Mouse (Mus musculus): Measurements from ENCODE around the gene Scgb1a1. TPM values are rescaled to one million over a fixed set of nuclear protein-coding genes. Genes with fewer than 3 reads are reported as not detected.

Gene Scgb1a1
- polyA plus RNA-seq, 1 experiment from 2014 or later, result not detected

- H3K27me3 ChIP-seq, result no peaks in the 10 kb centered on the region
- 89% methylated on average over 3 of the region's 3 CpGs for WGBS
- H3K9ac ChIP-seq (replicated peaks), result no peak overlapping the region
- no peaks in the 10 kb centered on the region for H3K36me3 ChIP-seq
- H3K9me3 ChIP-seq, result no peaks in the 10 kb centered on the region
- no peak for ATAC-seq (ENCODE audit: insufficient number of reproducible peaks, insufficient read depth, low FRiP score, low TSS enrichment, low read depth)
- no peak overlapping the region for H3K4me2 ChIP-seq
- H3K4me1 ChIP-seq (replicated peaks), result no peaks in the 10 kb centered on the region
- no peak overlapping the region for H3K27ac ChIP-seq
- no peak overlapping the region for H3K4me3 ChIP-seq (replicated peaks)
Measured at GRCm38 (mm10) chr19:9076035-9076434, 11.7 kb downstream of the Scgb1a1 start.

GRCm38 (mm10) chr19:9075558-9075957, 12.2 kb downstream of the Scgb1a1 start:
- Histone ChIP-seq H3K27me3 (no peaks in the 10 kb centered on the region), H3K9me3 (no peaks in the 10 kb centered on the region), H3K27ac (no peak overlapping the region), H3K36me3 (no peaks in the 10 kb centered on the region), H3K4me3 (replicated peaks) (no peak overlapping the region), H3K4me1 (replicated peaks) (no peaks in the 10 kb centered on the region), H3K9ac (replicated peaks) (no peak overlapping the region), H3K4me2 (no peak overlapping the region)
- ATAC-seq (ENCODE audit: insufficient number of reproducible peaks, insufficient read depth, low FRiP score, low TSS enrichment, low read depth), result no peak
- WGBS, result 75% methylated on average over 2 of the region's 2 CpGs

GRCm38 (mm10) chr19:9074424-9074823, 13.3 kb downstream of the Scgb1a1 start:
- no peaks in the 10 kb centered on the region for H3K27me3 ChIP-seq
- no peaks in the 10 kb centered on the region for H3K4me1 ChIP-seq (replicated peaks)
- no peak overlapping the region for H3K4me2 ChIP-seq
- H3K9ac ChIP-seq (replicated peaks), result no peak overlapping the region
- H3K4me3 ChIP-seq (replicated peaks), result no peak overlapping the region
- 67% methylated on average over 4 of the region's 4 CpGs for WGBS
- H3K9me3 ChIP-seq, result no peaks in the 10 kb centered on the region
- no peaks in the 10 kb centered on the region for H3K36me3 ChIP-seq
- no peak for ATAC-seq (ENCODE audit: insufficient number of reproducible peaks, insufficient read depth, low FRiP score, low TSS enrichment, low read depth)
- no peak overlapping the region for H3K27ac ChIP-seq

- H3K4me3 ChIP-seq (replicated peaks), result no peak overlapping the region
- no peaks in the 10 kb centered on the region for H3K9me3 ChIP-seq
- no peak overlapping the region for H3K27ac ChIP-seq
- H3K36me3 ChIP-seq, result no peaks in the 10 kb centered on the region
- no peak overlapping the region for H3K9ac ChIP-seq (replicated peaks)
- ATAC-seq (ENCODE audit: insufficient number of reproducible peaks, insufficient read depth, low FRiP score, low TSS enrichment, low read depth), result no peak
- 74% methylated on average over 12 of the region's 12 CpGs for WGBS
- H3K4me2 ChIP-seq, result no peak overlapping the region
- no peaks in the 10 kb centered on the region for H3K27me3 ChIP-seq
- no peaks in the 10 kb centered on the region for H3K4me1 ChIP-seq (replicated peaks)
Measured at GRCm38 (mm10) chr19:9073776-9074411, 13.9 kb downstream of the Scgb1a1 start.

GRCm38 (mm10) chr19:9072157-9072530, 15.6 kb downstream of the Scgb1a1 start:
- Histone ChIP-seq H3K27me3 (no peaks in the 10 kb centered on the region), H3K4me2 (no peak overlapping the region), H3K4me1 (replicated peaks) (no peaks in the 10 kb centered on the region), H3K9ac (replicated peaks) (no peak overlapping the region), H3K9me3 (no peaks in the 10 kb centered on the region), H3K27ac (no peak overlapping the region), H3K4me3 (replicated peaks) (no peak overlapping the region), H3K36me3 (no peaks in the 10 kb centered on the region)
- no peak for ATAC-seq (ENCODE audit: insufficient number of reproducible peaks, insufficient read depth, low FRiP score, low TSS enrichment, low read depth)
- WGBS, result 79% methylated on average over 2 of the region's 2 CpGs

- peaks cover 1% of the 10 kb centered on the region; the same call in 1 of the 2 replicates for H3K4me1 ChIP-seq (replicated peaks)
- no peaks in the 10 kb centered on the region for H3K36me3 ChIP-seq
- H3K9ac ChIP-seq (replicated peaks), result no peak overlapping the region
- H3K9me3 ChIP-seq, result no peaks in the 10 kb centered on the region
- H3K4me3 ChIP-seq (replicated peaks), result no peak overlapping the region
- ATAC-seq (ENCODE audit: insufficient number of reproducible peaks, insufficient read depth, low FRiP score, low TSS enrichment, low read depth), result no peak
- H3K27me3 ChIP-seq, result no peaks in the 10 kb centered on the region
- 0 out of 2 replicates have a peak overlapping the region, but pooled peaks have one; percentile 18 for H3K27ac ChIP-seq
- WGBS, result 74% methylated on average over 7 of the region's 7 CpGs
- H3K4me2 ChIP-seq, result no peak overlapping the region
Measured at GRCm38 (mm10) chr19:9071456-9072156, 16.2 kb downstream of the Scgb1a1 start.

GRCm38 (mm10) chr19:9070316-9070715, 17.4 kb downstream of the Scgb1a1 start:
- H3K9me3 ChIP-seq, result no peaks in the 10 kb centered on the region
- H3K4me2 ChIP-seq, result no peak overlapping the region
- H3K4me1 ChIP-seq (replicated peaks), result peaks cover 9% of the 10 kb centered on the region
- H3K9ac ChIP-seq (replicated peaks), result no peak overlapping the region
- no peak for ATAC-seq (ENCODE audit: insufficient number of reproducible peaks, insufficient read depth, low FRiP score, low TSS enrichment, low read depth)
- 72% methylated on average over 2 of the region's 2 CpGs for WGBS
- H3K27me3 ChIP-seq, result no peaks in the 10 kb centered on the region
- no peak overlapping the region for H3K4me3 ChIP-seq (replicated peaks)
- H3K36me3 ChIP-seq, result no peaks in the 10 kb centered on the region
- no peak overlapping the region for H3K27ac ChIP-seq

- 68% methylated on average over 8 of the region's 8 CpGs for WGBS
- ATAC-seq (ENCODE audit: insufficient number of reproducible peaks, insufficient read depth, low FRiP score, low TSS enrichment, low read depth), result no peak
- H3K4me3 ChIP-seq (replicated peaks), result no peak overlapping the region
- H3K27me3 ChIP-seq, result no peaks in the 10 kb centered on the region
- no peak overlapping the region for H3K27ac ChIP-seq
- H3K9ac ChIP-seq (replicated peaks), result no peak overlapping the region
- H3K9me3 ChIP-seq, result no peaks in the 10 kb centered on the region
- no peaks in the 10 kb centered on the region for H3K36me3 ChIP-seq
- no peak overlapping the region for H3K4me2 ChIP-seq
- H3K4me1 ChIP-seq (replicated peaks), result peaks cover 9% of the 10 kb centered on the region
Measured at GRCm38 (mm10) chr19:9069687-9070307, 18.0 kb downstream of the Scgb1a1 start.

- H3K4me1 ChIP-seq (replicated peaks), result peaks cover 9% of the 10 kb centered on the region
- WGBS, result 72% methylated on average over 5 of the region's 5 CpGs
Measured at GRCm38 (mm10) chr19:9067292-9067691, 20.5 kb downstream of the Scgb1a1 start.

GRCm38 (mm10) chr19:9065621-9066561, 21.9 kb downstream of the Scgb1a1 start:
- Histone ChIP-seq H3K4me2 (no peak overlapping the region), H3K9ac (replicated peaks) (no peak overlapping the region), H3K4me3 (replicated peaks) (no peak overlapping the region), H3K27me3 (no peaks in the 10 kb centered on the region), H3K9me3 (no peaks in the 10 kb centered on the region), H3K27ac (peak overlapping the region; percentile 5; the same call in 1 of the 2 replicates), H3K36me3 (no peaks in the 10 kb centered on the region), H3K4me1 (replicated peaks) (peaks cover 9% of the 10 kb centered on the region)
- WGBS, result 58% methylated on average over 9 of the region's 9 CpGs
- no peak for ATAC-seq (ENCODE audit: insufficient number of reproducible peaks, insufficient read depth, low FRiP score, low TSS enrichment, low read depth)

More at GRCm38 (mm10) chr19:9067292-9067691, 20.5 kb downstream of the Scgb1a1 start:
- H3K9ac ChIP-seq (replicated peaks), result no peak overlapping the region
- H3K4me2 ChIP-seq, result no peak overlapping the region
- no peaks in the 10 kb centered on the region for H3K9me3 ChIP-seq
- no peak overlapping the region for H3K4me3 ChIP-seq (replicated peaks)
- no peaks in the 10 kb centered on the region for H3K27me3 ChIP-seq
- no peak overlapping the region for H3K27ac ChIP-seq
- H3K36me3 ChIP-seq, result no peaks in the 10 kb centered on the region
- ATAC-seq (ENCODE audit: insufficient number of reproducible peaks, insufficient read depth, low FRiP score, low TSS enrichment, low read depth), result no peak

- Histone ChIP-seq H3K4me1 (replicated peaks) (peaks cover 9% of the 10 kb centered on the region), H3K9me3 (no peaks in the 10 kb centered on the region), H3K4me3 (replicated peaks) (no peak overlapping the region), H3K4me2 (no peak overlapping the region), H3K27ac (no peak overlapping the region), H3K36me3 (no peaks in the 10 kb centered on the region), H3K27me3 (no peaks in the 10 kb centered on the region), H3K9ac (replicated peaks) (no peak overlapping the region)
- ATAC-seq (ENCODE audit: insufficient number of reproducible peaks, insufficient read depth, low FRiP score, low TSS enrichment, low read depth), result no peak
- WGBS, result 92% methylated on average over 3 of the region's 3 CpGs
Measured at GRCm38 (mm10) chr19:9063831-9064230, 23.9 kb downstream of the Scgb1a1 start.

Data from limb, embryonic 12.5 days (tissue).